Mouse (Mus musculus): Measurements from ENCODE around the gene Pten. TPM values are rescaled to one million over a fixed set of nuclear protein-coding genes. Genes with fewer than 3 reads are reported as not detected.

Gene Pten
- total RNA-seq, 2 experiments from 2014 or later = 35.2 to 36.9 TPM

DNA sequence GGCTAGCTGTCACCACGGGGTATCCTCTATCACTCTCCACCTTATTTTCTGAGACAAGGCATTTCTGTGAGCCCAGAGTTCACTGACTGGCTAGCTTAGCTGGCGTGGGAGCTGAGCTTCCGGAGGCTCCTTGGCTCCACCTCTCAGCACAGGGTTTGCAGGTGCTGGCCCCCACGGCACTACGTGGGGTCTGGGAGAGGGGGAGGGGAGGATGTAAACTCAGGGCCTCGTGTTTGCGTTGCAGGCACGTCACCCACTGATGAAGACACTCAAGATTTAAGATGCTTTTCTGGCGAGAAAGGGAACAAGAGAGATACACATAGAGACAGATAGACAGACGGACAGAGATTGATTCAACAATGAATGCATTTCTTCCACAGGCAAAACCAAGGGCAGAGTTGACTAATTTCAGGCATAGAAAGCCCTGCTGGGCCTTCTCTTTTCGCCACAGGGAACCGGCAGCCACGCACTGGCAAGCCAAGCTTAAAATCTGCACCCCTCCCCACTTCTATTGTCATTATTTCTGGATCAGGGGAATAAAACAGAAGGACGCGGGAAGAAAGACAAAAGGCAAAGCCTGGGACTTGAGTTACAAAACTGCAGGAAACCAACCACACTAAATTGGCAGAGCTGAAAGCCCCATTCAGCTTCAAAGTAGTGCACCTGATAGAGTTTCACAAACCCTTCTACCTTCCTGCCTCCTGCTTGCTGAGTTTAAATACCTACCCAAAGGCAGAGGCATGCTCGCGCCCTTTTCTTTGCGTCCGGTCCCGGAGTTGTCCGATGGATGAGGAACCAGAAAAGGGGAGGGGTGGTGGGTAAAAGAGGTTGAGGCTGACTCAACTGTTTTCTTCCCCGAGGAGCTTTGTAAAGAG lies 30.6 kb upstream of the Pten start:
- Histone ChIP-seq H3K27ac (no peak overlapping the region), H3K4me3 (no peak overlapping the region)
- TF ChIP-seq CTCF (IDR thresholded peaks at IDR 0.05) = no peak
- intact Hi-C loops (cut with DNase I) = no loop called here
- DNase-seq = no peak

DNA sequence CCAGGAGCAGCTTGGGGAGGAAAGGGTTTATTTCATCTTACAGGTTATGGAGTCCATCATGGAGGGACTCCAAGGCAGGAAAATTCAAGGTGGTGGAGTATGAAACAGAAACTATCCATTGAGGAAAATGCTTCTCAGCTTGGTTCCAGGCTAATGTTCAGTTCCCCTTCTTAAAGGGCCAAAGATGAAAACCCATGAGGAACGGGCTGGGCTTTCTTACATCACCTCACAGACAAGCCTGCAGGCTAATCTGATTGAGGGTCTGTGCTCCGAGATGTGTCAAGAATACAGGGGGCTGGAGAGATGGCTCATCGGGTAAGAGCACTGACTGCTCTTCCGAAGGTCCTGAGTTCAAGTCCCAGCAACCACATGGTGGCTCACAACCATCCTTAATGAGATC lies 27.5 kb upstream of the Pten start:
- no peak overlapping the region for H3K27ac ChIP-seq
- H3K4me3 ChIP-seq = no peak overlapping the region
- intact Hi-C loops (cut with DNase I) = no loop called here
- no peak for DNase-seq
- no peak for TF ChIP-seq CTCF (IDR thresholded peaks at IDR 0.05)

DNA sequence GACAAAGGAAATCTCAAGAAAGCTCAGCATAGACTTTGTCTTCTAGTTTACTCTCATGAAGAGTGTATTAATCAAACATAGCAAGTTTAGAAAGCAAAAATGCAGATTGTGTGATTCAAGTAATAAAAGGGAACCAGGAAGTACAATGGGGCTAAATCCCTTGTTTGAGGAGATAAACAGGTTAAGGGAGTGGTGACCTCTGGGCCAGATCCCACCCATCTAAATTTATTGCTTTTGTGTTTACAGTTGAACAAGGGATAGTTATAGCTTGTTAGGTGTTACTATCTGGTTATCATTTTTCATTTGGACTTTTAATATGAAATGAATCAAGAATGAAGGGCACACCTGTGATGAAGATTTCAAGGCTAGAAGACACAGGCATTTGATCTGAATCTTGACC lies 24.4 kb upstream of the Pten start:
- TF ChIP-seq CTCF (IDR thresholded peaks at IDR 0.05) = no peak
- H3K4me3 ChIP-seq = no peak overlapping the region
- intact Hi-C loops (cut with DNase I) = no loop called here
- no peak overlapping the region for H3K27ac ChIP-seq
- no peak for DNase-seq

DNA sequence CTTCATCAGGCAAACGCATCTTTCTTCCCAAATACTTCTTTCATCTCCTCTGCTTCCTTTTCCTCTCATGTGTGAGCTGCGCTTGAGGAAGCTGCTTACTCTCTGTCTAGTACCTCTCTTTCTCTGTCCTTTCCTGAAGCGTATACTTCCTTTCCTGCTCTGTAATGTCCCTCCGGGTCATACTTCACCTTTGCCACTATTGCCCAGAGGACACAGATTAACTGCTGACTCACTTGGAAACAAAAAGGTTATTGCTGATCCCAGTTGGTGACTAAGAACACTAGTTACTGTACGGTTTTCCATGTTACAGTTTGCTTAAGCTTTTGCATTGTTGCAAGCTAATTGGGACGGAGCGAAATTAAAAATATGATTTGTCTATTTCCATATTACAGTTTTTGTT lies 19.5 kb upstream of the Pten start:
- no peak for DNase-seq
- Histone ChIP-seq H3K4me3 (no peak overlapping the region), H3K27ac (no peak overlapping the region)
- intact Hi-C loops (cut with DNase I) = no loop called here
- TF ChIP-seq CTCF (IDR thresholded peaks at IDR 0.05) = no peak

DNA sequence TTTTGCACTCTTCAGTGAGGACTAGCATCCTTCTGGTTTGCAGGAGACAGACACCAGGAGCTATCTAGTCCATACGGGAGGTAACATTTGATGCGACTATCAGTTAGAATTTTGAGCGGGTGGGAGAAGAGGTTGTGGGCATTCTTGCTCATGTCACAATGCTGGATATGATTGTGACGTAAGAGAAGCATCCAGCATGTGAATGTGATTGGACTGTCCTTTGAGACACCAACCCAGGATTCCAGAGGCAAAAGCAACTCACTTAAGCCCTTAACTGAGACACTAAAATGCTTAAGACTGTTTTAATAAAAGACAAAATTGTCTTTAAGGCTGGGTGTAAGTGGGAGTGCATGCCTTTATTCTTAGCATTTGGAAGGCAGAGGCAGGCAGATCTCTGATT lies 17.6 kb upstream of the Pten start, which contains the start of gene Atad1:
Gene Atad1, minus strand, starts transcription at position 101 of the 400 bp plus-strand sequence.
- intact Hi-C loops (cut with DNase I) = no loop called here
- Histone ChIP-seq H3K4me3 (no peak within 1 kb of the TSS), H3K27ac (no peak within 1 kb of the TSS)
- no peak for DNase-seq
- no peak for TF ChIP-seq CTCF (IDR thresholded peaks at IDR 0.05)

DNA sequence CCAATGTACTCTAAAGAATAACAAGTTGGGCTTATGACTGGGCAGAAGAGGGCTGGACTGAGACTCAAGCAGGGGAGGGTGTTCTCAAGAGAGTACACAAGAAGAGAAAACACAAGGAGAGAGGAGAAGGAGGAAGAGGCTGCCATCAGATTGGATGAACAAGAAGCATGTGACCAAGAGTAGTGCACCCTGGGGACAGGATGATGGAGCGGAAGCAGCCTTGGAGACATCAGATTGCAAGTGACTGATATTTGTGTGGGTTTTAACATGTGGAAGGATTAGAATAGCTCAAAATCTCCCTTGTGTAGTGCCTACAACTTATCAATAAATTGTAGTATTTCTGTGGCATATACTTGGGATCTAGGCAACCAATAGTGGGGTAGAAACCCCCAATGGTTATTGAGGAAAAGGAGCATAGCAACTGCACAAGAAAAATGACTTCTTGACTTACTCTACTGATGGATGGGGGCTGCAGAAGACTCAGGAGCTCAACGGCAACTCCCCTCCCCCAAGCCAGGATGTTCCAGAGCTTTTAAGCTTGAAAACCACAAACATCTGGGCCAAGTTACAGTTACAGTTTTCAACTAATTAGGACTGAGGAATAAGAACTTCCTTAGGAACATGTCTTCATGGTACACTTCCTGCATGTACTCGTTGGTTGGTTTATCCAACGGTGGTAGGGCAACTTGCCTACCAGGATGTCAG lies 16.5 kb upstream of the Pten start:
- Histone ChIP-seq H3K27ac (no peak overlapping the region), H3K4me3 (no peak overlapping the region)
- intact Hi-C loops (cut with DNase I) = no loop called here
- DNase-seq = no peak
- no peak for TF ChIP-seq CTCF (IDR thresholded peaks at IDR 0.05)

DNA sequence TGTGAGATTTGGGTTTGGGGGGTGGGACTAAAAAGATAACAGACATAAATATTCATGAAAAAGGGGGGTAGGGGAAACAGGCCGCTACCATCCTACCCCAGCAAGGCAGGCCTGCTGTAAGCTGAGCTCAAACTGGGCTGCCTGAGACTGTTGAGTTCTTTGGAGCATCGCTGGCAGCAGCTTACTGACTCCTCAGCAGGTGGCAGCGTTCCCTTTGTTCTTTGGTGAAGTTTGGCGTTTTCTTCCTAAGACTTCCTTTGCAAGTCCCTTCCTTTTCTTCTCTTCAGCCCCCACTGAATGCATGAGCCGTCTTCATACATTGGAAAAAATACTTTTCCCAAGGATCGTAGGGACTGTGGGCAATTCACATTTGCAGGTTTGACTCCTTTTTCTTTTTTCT lies 7.9 kb upstream of the Pten start:
- intact Hi-C loops (cut with DNase I) = no loop called here
- peak; percentile 49 for TF ChIP-seq CTCF (IDR thresholded peaks at IDR 0.05)
- H3K4me3 ChIP-seq = no peak overlapping the region
- H3K27ac ChIP-seq = no peak overlapping the region
- peak; percentile 30 for DNase-seq

DNA sequence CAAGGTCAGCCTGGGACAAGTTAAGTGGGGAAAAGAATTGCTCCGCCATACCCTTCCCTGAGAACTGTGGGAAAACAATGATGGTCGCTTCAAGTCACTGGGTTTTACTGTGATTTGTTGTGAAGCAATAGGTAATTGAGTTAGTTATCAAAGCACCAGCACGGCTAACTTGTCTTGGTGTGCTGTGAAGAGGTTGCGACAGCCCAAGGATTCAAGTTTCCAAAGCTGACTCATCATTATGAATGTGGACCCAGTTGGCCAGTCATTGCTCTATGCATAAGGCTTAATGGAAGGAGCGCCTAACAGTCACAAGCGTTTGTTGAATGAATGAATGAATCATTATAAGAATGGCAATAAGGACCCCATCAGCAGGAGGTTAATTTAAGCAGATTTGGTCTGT lies 4.9 kb upstream of the Pten start:
- no peak for TF ChIP-seq CTCF (IDR thresholded peaks at IDR 0.05)
- intact Hi-C loops (cut with DNase I) = loop anchor here (10.0 kb wide), 3 partner anchors 152 to 472 kb away; no protein-coding TSS in a partner anchor
- Histone ChIP-seq H3K27ac (no peak overlapping the region), H3K4me3 (no peak overlapping the region)
- DNase-seq = no peak

DNA sequence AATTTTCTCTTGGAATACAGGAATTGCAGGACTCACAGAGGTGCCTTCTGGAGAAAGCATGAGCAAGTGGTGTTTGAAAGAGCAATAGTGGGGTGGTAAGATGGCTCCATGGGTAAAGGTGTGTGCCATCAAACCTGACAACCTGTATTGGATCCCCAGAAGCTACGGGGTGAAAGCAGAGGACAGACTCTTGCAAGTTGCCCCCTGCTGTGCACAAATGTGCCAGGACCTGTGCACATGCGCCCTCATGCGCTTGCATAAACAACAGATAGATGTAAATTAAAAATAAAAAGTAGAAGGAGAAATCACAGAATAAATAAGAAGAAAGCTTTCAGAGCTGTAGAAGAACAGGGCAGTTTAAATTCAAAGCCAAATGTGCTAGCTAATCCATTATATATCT lies 3.9 kb upstream of the Pten start:
- Histone ChIP-seq H3K27ac (no peak overlapping the region), H3K4me3 (no peak overlapping the region)
- DNase-seq = no peak
- TF ChIP-seq CTCF (IDR thresholded peaks at IDR 0.05) = no peak
- intact Hi-C loops (cut with DNase I) = loop anchor here (10.0 kb wide), 3 partner anchors 151 to 471 kb away; no protein-coding TSS in a partner anchor

DNA sequence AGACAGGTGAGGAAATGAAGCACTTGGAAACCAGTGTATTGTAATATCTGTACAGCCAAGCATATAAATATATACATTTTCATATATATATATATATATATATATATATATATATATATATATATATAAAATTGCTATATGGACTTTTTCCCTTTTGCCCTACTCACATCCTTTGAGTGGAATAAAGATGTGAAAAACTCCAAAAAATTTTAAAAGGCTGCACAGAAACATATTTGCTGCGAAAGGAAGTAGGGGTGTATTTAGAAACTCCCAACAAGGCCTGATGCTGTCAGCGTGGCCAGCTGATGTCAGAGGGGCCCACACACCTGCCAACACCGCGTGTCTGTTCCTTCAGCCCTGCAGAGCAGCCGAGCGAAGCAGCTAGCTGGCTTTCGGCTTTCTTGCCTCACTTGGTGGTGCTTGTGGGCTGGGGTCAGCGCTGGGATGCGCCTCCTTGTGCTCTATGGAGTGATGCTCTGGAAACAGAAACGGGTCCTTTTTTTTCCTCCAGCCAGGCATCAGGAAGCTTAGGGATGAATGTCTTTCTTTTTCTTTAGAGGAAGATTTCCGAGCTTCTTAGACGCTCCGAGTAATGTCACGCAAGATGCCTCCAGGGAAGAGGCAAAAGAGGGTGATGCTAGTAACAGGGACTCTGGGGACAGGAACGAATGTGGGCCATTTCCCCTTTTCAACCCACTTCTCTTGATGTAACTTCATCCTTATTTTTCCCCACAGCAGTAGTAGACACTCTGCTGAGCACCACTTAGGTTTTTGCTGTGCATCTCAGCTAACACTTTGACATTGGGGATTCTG lies 2.9 kb upstream of the Pten start:
- intact Hi-C loops (cut with DNase I) = loop anchor here (10.0 kb wide), 3 partner anchors 150 to 470 kb away; no protein-coding TSS in a partner anchor
- TF ChIP-seq CTCF (IDR thresholded peaks at IDR 0.05) = no peak
- H3K27ac ChIP-seq = peak overlapping the region; percentile 98; the same call in 1 of the 2 replicates
- no peak overlapping the region; the same call in 1 of the 2 replicates for H3K4me3 ChIP-seq
- peak; percentile 19 for DNase-seq

DNA sequence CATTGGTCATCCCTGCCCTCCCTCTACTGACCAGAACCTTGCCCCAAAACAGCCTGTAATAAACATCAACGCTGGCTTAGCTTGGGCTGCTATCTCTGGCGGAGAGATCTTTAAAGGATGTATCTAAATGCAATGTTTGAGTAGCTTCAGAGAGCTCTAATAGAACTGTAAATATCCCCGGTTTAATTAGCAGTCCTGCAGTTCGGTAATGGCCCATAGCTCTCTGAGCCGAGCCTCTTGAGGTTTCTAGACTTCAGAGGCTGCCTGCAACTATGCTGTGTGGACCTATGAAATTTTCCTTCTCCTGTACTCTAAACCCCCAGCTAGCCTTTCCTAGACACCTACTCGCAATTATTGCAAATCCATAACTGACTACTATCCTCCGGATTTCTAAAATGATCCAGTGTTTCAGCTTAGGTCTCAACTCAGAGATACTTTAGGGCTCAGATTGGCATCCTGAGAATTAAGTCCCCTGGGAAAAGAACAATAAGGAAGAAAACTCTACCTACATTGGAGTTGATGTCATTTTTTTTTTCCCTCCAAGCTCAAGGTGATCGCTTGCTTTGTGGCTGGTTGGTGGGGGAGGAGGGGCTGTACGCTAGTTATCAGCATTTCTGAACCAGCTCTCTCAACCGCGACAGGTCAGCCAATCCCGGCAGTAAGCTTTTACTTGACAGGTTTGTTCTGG lies 2.0 kb upstream of the Pten start:
- TF ChIP-seq CTCF (IDR thresholded peaks at IDR 0.05) = no peak
- Histone ChIP-seq H3K27ac (peak overlapping the region; percentile 98), H3K4me3 (peak overlapping the region; percentile 80)
- DNase-seq = no peak
- intact Hi-C loops (cut with DNase I) = loop anchor here (10.0 kb wide), 3 partner anchors 150 to 470 kb away; no protein-coding TSS in a partner anchor

Measured in gastrocnemius, adult 2 months (tissue).